ENCODE assay signal across 14 mouse cellular contexts in genomic region chrX:58514925-58515324, GRCm38 (mm10).
DNase-seq lines count a peak whose midpoint lies in the region; ATAC-seq and TF ChIP-seq lines count a peak whose summit lies in the region.
"Had no signal": no experiment of that assay in that cellular context is flagged by ENCODE, and none has a peak within 500 bp of the region (broad histone marks: within the 10 kb centered on the region; RNA-seq: fewer than 3 reads in every experiment).

No protein-coding gene starts in this region.

- DNase-seq in layer of hippocampus, adult 2 months (ENCODE audit: low spot score in 2 of 2): no peak
- DNase-seq in layer of hippocampus, postnatal 25 days (ENCODE audit: extremely low spot score in 1 of 2, low spot score in 1 of 2): no peak
- DNase-seq in neural tube, embryonic 11.5 days (ENCODE audit: low spot score): peak; percentile 9
- peak; percentile 51 for DNase-seq in brain, embryonic 14.5 days (ENCODE audit: low read depth)
- DNase-seq in retina, postnatal 1 day: peak; percentile 18
- DNase-seq: cerebellum, postnatal 36 days; gastrocnemius, postnatal 10 days; liver; lung, postnatal 4 days; thymus, adult 2 months had no signal

- no peak overlapping the region for H3K9ac ChIP-seq in neural tube, embryonic 11.5 days (ENCODE audit: low read length)
- H3K9ac ChIP-seq in neural tube, embryonic 15.5 days (replicated peaks): no peak overlapping the region
- H3K9ac ChIP-seq: heart, embryonic 12.5 days; hindbrain, embryonic 15.5 days had no signal

- no peaks in the 10 kb centered on the region for H3K36me3 ChIP-seq in neural tube, embryonic 11.5 days (ENCODE audit: control insufficient read depth, insufficient read depth, low read length)
- no peaks in the 10 kb centered on the region for H3K36me3 ChIP-seq in neural tube, embryonic 15.5 days
- H3K36me3 ChIP-seq: heart, embryonic 12.5 days; hindbrain, embryonic 15.5 days had no signal

- 58% methylated on average over 5 of the region's 5 CpGs for WGBS in neural tube, embryonic 11.5 days
- WGBS in neural tube, embryonic 15.5 days: 61% methylated on average over 5 of the region's 5 CpGs

- no peak overlapping the region for H3K4me2 ChIP-seq in neural tube, embryonic 11.5 days (ENCODE audit: low read depth)
- no peak overlapping the region for H3K4me2 ChIP-seq in neural tube, embryonic 15.5 days
- H3K4me2 ChIP-seq: heart, embryonic 12.5 days; hindbrain, embryonic 15.5 days had no signal

- no peak overlapping the region for H3K4me3 ChIP-seq in layer of hippocampus, adult 2 months
- H3K4me3 ChIP-seq in neural tube, embryonic 11.5 days (ENCODE audit: low read depth, low read length): no peak overlapping the region
- H3K4me3 ChIP-seq in neural tube, embryonic 15.5 days (replicated peaks): no peak overlapping the region
- H3K4me3 ChIP-seq: heart, embryonic 12.5 days; hindbrain, embryonic 15.5 days had no signal

- H3K27ac ChIP-seq in layer of hippocampus, adult 2 months: no peak overlapping the region
- H3K27ac ChIP-seq in neural tube, embryonic 11.5 days (ENCODE audit: low read depth, low read length): no peak overlapping the region
- no peak overlapping the region for H3K27ac ChIP-seq in neural tube, embryonic 15.5 days (replicated peaks)
- H3K27ac ChIP-seq: hindbrain, embryonic 15.5 days had no signal

- no peaks in the 10 kb centered on the region for H3K4me1 ChIP-seq in neural tube, embryonic 11.5 days (ENCODE audit: control insufficient read depth, insufficient read depth, low read length)
- H3K4me1 ChIP-seq in neural tube, embryonic 15.5 days: no peaks in the 10 kb centered on the region
- H3K4me1 ChIP-seq: heart, embryonic 12.5 days; hindbrain, embryonic 15.5 days had no signal

- H3K9me3 ChIP-seq in neural tube, embryonic 11.5 days (ENCODE audit: control insufficient read depth, low read length): no peaks in the 10 kb centered on the region
- no peaks in the 10 kb centered on the region for H3K9me3 ChIP-seq in neural tube, embryonic 15.5 days (replicated peaks)
- H3K9me3 ChIP-seq: heart, embryonic 12.5 days; hindbrain, embryonic 15.5 days had no signal

- TF ChIP-seq CTCF in layer of hippocampus, adult 2 months (conservative IDR thresholded peaks at IDR 0.05): peak; percentile 68
- peak; percentile 20; the same call in 1 of the 2 replicates for TF ChIP-seq CTCF in brain, embryonic 14.5 days (IDR thresholded peaks at IDR 0.05; ENCODE audit: borderline replicate concordance, extremely low read depth, insufficient read depth, insufficient read length)

- ATAC-seq in neural tube, embryonic 11.5 days (ENCODE audit: insufficient read depth, low FRiP score, low TSS enrichment): no peak
- no peak for ATAC-seq in neural tube, embryonic 15.5 days (ENCODE audit: low FRiP score)
- ATAC-seq in cerebellum, adult (ENCODE audit: insufficient number of reproducible peaks, low FRiP score, low TSS enrichment): no peak

- TF ChIP-seq POLR2A in brain, embryonic 14.5 days (IDR thresholded peaks at IDR 0.05; ENCODE audit: borderline replicate concordance, extremely low read depth, insufficient read depth, insufficient read length, poor library complexity, severe bottlenecking): no peak

- H3K27me3 ChIP-seq in neural tube, embryonic 11.5 days (ENCODE audit: control insufficient read depth, insufficient read depth, low read length): no peaks in the 10 kb centered on the region
- H3K27me3 ChIP-seq in neural tube, embryonic 15.5 days (replicated peaks): no peaks in the 10 kb centered on the region
- H3K27me3 ChIP-seq: heart, embryonic 12.5 days; hindbrain, embryonic 15.5 days had no signal

Comparison
In these comparisons a context has a peak if more than half of its experiments do, and no peak if none do; other contexts are left out.
1. DNase-seq: peak in neural tube, embryonic 11.5 days (single experiment), brain, embryonic 14.5 days (single experiment) and retina, postnatal 1 day (single experiment); none in layer of hippocampus, adult 2 months (0 of 2) and layer of hippocampus, postnatal 25 days (0 of 2).